Mouse (Mus musculus) urinary bladder, postnatal 14 days (tissue): ENCODE results near the gene Olfr1314.

Experiments used
- DNase-seq: peaks from one replicate; pipeline ENCODE4 v3.0.0; 2021; ENCODE audit warnings: low spot score

The Olfr1314 gene

DNA sequence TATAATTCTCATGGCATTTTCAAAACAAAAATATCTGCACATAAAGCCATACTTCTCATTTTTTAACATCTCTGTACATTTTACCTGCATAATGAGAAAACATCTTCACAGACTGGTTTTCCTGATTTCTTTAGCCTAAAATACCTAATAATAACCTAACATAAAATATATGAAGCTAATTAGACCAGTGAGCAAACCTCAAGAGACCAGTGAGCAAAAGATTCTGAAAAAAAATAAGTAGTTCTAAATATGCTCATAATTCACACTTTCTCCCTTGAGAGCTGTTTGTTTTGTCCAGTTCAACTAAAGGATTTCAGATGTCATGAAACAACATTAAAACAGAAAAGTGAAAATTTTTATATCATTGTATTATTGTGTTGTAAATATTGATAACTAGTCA is at the start of gene Olfr1314:
Gene Olfr1314, minus strand, starts transcription at position 101 of the 400 bp plus-strand sequence.
- DNase-seq = no peak

DNA sequence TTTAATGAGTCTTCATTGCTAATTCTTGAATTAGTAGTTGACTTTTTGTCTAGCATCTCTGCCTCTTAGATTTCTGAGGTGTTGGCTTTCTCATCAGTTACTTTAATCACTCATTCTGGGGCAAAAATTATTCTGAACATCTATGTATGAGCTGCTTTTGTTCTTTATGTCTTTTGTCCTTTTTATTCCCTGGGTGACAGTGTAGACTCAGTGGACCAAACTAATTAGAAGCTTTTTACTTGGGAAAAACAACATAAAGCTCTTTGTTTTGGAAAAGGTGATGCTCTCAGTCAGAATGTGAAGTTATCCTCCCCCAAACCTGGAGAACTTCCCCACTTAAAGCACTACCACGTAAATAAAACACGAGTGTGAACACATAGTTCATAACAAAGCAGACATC is 43.4 kb upstream of the Olfr1314 start, which contains the start of gene Olfr1317:
Gene Olfr1317, plus strand, starts transcription at position 301 of the 400 bp plus-strand sequence.
- DNase-seq = no peak

DNA sequence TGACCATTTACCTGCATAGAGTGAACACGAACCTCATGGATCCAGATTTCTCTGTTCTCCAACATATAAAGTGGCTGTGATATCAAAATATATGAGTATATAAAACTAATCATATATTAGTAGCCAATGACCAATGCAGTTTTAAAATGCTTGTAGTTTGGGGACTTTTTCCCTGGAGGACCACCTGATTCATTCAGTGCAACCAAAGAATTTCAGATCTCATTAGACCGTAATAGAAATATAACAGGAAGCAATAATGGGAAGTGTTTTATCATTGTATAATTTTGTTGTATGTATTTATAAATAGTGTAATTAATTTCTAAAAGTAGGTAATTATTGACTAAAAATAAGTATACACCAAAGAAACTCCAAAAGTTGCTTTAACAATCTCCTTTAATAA is 38.3 kb upstream of the Olfr1314 start, which contains the start of gene Olfr1316:
Gene Olfr1316, minus strand, starts transcription at position 101 of the 400 bp plus-strand sequence.
- no peak for DNase-seq

DNA sequence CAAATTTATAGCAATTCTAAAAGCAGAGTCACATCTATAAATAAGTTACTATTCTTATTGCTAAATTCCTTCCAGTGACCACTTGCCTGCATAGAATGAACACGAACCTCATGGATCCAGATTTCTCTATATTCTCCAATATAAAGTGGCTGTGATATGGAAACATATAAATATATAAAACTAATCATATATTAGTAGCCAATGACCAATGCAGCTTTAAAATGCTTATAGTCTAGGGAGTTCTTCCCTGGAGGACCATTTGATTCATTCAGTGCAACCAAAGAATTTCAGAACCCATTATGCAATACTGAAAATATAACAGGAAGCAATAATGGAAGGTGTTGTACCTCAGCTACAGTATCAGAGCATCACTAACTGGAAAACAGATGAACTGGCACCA is 18.8 kb upstream of the Olfr1314 start, which contains the start of gene Olfr1315-ps1:
Gene Olfr1315-ps1, minus strand, starts transcription at position 101 of the 400 bp plus-strand sequence.
- no peak for DNase-seq

DNA sequence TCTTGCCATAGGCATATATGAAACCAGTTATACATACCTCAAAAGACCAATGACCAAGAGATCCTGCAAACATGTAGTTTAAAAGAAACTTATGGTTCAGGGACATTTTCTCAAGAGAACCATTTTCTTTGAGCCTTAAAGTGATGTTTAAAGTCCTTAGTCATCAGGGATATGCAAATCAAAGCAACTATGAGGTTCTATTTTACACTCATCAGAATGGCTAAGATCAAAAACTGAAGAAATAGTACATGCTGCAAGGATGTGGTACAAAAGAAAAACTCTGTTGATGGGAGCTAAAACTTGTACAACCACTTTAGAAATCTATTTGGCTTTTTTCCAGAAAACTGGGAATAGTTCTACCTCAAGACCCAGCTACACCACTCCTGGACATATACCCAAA is 18.8 kb downstream of the Olfr1314 start, which contains the start of gene Olfr1313:
Gene Olfr1313, minus strand, starts transcription at position 101 of the 400 bp plus-strand sequence.
- DNase-seq = no peak

DNA sequence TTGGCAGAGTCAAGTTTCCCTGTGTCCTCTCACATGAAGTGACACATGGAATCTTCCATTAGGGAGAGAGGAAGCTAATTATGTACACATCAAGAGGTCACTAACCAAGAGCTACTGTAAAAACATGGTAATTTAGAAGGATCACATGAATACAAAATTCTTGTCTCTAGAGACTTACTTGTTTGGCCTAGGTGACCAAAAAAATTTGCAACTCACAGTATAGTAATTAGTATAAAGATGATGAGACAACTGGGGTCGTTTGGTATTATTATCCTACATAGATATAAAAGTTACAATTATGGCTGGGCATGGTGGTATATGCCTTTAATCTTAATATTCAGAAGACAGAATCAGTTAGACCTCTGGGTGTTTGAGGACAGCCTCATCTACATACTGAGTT is 46.4 kb downstream of the Olfr1314 start, which contains the start of gene Olfr1312:
Gene Olfr1312, minus strand, starts transcription at position 101 of the 400 bp plus-strand sequence.
- DNase-seq = no peak
